Mouse (Mus musculus): ENCODE results near the gene Nacc1.

Gene Nacc1

DNA sequence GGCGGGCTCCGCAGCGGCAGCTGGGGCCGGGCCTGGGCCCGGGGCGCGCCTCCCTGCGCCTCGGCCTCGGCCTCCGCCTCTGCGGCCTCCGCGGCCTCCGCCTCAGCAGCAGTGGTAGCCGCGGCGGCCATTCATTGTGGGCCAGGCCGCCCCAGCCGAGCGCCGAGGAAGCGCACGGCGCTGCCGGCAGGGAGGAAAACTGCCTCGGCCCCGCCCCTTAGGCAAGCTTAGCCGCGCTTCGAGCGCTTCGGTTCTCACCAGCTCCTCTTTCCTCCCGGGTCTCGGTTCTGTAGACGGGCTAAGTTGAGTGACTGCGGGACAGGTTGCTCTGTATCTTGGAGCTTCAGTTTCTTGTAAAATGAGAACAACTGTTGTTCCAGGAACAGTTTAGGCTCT lies at the start of gene Nacc1:
Gene Nacc1 (minus strand): TSS at position 158 of the 396 bp plus-strand sequence.
- in situ Hi-C loops (cut with MboI), result no loop called here

DNA sequence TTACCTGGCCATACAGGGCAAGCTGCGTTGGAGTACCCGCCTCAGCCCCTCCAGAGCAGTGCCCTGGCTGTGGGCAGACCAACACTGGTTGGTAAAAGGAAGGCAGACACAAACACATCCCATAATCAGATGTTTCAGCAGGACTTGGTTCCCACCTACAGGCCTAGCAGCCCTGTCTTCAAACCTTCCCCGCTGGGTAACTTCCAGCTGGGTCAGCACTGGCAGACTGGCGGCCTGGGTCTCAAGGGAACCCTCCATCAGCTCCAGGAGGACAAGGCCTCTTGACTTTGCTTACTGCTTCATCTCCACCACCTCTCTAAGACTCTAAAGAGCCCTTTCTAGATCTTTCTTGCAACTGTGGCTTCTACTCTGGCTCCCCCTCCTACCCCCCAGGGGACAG lies 48.9 kb upstream of the Nacc1 start:
- in situ Hi-C loops (cut with MboI), result no loop called here

DNA sequence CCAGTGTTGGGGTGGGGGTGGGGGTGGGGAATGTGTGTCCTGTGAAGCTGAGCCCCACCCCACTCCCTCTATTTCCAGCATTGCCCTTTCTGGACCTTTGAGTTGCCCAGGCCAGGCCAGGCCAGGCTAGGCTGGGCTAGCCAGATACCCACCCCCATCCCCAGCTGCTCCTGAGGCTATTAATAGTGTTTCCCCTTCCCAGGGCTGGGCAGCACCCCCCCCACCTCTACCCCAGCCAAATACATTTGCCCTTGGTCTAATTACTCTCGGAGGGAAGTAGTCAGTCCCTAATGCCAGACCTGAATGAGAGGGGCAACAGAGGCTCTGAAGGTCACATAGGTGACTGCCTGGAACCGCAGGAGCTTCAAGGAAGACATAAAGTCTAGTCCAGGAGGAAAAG lies 47.9 kb upstream of the Nacc1 start:
- in situ Hi-C loops (cut with MboI), result no loop called here

DNA sequence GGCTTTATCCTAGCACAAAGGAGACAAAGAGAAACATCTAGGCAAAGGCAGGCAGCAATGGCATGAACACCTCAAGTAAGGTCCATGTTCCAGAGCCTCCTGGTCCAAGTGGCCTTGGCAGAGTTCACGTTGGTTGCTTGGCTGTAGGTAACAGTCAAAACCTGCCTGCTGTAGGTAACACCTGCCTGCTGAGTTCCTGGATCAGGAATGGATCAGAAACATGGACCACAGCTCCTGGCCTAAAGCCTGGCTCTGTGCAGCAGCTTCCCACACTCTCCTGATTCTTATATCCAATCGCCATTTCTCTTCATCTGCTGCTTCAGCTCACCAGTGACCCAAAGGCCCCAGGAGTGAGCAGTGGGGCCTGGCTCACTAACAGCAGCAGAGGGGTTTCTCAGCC lies 47.0 kb upstream of the Nacc1 start:
- in situ Hi-C loops (cut with MboI), result no loop called here

DNA sequence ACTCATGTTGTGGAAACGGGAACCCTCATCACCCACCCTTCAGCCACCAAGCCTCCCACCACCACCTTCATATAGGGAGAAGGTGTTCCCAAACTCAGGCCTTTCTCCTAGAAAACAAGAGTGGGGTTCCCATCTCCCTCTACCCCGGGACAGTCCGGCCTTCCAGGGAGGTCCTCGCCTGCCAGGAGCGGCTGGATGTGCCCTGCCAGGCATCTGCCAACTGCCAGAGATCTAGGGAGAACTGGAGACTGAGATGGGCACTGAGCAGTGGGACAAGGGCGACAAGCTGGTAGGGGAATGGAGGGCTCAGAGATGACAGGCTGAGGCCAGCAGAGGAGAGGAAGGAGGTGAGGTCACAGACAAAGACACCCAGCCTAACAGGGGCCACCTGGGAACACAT lies 46.3 kb upstream of the Nacc1 start:
- in situ Hi-C loops (cut with MboI), result no loop called here

DNA sequence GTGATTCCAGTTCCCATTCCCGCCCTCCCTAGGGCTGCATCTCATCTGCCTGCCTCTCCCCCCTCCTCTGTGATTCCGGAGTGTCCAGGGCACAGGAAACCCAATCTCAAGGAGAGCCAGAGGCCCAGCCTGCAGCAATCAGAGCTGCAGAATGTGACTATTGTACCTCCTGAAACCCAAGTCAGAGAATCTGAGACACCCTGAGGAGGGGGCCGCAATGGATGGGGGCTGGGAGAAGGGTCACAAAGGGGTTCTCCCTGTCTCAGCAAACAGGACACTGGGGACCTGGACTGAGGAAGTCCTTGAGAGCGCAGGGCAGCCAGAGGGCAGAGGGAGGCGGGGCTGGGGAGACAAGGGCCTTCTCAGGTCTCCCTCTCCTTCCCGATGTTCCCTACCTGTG lies 45.3 kb upstream of the Nacc1 start:
- in situ Hi-C loops (cut with MboI), result no loop called here

DNA sequence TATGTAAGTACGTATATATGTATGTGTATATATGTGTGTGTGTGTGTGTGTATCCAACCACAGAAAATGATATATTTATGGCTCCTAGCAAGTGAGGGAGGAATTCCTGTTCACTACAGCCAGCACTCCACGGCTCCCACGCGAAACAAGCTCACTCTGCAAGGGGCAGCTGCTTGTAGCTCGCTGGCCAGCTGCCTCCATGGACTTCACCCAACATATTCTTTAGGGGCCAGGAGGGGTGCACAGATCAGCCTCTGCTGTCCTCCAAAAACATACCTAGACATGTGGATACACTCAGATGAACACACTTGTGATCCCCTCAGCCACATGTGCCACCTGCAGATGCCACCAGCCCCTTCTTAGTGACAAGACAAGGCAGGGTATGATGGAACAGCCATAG lies 44.9 kb upstream of the Nacc1 start:
- in situ Hi-C loops (cut with MboI), result no loop called here

DNA sequence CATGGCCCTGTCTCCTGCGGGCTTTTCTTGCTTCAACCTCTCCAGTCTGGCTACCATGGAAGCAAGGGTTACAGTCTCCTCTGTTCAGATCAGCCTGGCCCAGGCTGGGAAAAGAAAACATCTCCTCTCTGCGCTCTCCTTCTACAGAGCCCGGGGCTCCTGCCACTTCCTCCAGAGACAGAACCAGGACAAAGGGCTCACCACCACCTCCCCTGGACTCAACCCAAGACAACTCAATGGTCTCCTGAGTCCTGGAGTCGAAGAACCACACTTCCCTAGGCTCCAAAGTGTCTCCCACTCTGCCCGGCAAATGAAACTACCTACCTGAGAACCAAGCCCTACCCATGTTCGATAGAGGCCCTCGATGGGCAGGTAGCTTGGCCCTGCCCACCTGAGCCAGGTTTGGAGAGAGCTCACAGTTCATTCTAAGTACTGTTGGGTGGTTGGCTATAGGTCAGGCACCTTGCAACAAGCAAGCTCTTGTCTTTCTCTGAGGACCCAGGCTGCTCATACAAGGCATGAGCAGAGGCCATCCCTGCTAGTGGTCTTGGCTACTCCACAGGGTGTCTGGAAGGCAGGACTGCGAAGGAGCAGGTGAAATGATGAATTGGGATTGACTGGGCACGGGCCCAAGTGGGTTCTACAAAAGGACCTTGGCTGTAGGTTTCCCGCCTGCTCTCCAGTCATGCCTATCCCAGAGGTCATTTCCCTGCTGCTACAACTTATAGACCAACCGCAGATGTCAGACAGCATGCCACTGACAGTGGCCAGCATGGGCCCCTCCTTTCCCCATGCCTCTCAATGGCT lies 43.9 kb upstream of the Nacc1 start:
- in situ Hi-C loops (cut with MboI), result no loop called here

DNA sequence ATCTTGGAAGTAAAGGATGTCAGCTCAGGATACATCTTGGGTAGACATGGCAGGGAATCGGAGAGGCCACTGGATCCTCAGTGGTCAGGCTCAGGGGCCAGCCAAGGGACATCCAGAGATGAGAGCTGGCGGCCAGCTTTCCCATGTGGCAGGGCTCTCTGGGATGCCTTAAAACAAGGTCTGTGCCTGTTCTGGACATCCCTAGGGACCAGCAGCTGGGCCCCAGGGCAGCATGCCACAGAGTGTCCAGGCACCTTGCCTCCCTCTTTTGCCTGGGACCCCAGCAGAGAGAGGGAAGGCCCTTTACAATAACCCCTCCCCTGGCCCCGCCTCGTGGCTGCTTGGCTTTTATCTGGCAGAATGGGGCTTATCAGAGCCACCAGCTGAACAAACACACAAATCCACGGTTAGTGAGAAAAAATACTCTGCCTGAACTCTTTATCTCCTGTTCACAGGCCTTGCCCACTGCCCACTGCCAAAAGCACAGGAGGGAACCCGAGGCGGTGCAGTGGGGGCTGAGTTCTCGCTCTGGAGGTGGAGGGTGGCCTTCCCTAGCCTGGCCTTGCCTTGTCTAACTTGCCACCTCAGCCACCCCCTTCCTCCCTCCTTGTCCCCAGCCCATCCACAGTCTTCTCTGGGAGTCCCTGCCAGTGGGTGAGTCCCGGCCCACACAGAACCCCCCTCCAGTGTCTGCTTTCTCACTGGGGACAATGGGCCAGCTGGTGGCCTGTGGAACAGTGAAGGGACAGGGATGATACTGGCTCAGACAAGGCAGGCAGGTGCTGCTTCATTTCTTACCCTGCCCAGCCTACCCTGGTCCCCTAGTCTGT lies 43.1 kb upstream of the Nacc1 start:
- in situ Hi-C loops (cut with MboI), result no loop called here

DNA sequence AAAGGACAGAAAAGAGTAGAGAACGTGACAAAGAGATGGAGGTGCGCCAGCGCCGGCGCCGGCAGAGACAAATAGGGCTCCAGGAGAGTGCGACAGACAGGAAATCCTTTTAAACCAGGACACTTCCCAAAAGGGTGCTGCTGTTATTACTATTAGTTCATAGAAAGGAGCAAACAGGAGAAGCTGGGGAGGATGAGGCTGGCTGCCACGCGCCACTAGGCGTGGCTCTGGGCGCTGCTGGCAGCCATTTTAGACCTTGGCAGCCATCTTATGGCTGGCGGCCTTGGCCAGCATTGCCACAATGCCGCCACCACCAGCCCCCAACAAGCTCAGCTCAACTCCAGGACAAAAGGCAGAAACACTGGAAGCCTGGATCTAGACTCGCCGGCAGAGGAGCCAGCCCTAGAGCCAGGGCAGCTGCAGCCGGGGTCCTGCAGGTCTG lies 42.3 kb upstream of the Nacc1 start:
- in situ Hi-C loops (cut with MboI), result no loop called here

DNA sequence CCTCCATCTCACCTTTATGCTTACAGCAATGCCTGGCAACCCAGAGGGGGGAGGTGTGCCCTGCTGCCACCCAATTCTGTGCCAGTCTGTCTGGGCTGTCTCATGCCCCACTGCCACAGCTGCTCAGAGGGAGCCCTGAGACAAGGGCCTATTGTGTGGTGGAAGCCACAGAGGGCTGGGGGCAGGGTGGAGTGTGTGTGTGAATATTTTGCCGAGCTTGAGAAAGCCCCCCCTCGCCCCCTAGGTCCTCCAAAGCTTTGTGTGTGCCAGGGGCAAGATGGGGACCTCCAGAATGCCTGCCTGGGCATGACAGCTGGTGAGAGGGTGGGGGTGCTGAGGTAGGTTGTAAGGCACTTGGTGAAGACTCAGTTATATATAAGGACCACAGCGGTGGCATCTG lies 40.8 kb upstream of the Nacc1 start:
- in situ Hi-C loops (cut with MboI), result no loop called here

DNA sequence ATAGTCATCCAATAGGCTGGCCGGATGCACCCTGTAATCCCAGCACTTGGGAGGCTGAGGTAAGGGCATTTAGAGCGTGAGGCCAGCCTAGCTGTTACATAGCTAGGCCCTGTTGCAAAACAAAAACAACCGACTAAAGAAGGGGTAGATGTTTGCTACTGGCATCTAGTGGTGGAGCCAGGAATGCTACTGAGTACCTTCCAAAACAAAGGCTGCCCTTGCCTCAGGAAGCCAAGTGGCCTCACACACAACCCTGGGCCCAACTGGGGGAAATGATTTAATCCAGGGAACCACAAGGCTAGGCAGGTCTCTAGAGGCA lies 38.2 kb upstream of the Nacc1 start:
- in situ Hi-C loops (cut with MboI), result no loop called here

DNA sequence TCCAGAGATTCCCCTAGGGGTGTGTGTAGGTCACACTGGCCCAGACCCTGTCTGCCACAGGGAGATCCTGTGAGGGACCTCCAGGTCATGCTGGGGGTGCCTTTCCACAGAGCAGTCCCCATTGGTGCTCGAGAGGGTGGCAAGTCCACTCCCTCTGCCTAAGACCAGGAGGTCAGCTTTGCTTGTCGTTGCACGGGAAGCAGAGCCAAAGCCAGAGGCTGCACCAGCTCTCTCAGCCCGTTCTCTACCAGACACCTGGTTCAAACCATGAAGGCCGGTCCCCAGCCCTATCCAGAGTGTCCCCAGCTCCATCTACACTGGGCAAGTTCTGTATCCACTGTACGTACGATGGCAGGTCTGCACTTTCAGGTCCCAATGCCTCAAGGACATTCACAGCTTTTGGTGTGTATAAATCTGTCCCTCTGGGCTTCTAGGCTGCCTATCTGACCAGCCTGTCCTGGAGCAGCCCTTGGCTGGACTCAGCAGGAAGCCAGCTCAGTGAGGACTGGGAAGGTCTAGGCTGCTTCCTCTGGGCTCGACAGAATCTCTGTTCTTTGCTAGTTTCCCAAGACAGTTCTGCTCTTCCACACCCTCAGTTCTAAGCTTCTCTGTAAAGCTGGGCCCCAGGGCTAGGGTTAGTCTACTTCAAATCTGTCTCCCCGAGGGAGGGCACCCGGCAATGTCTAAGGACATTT lies 37.7 kb upstream of the Nacc1 start:
- in situ Hi-C loops (cut with MboI), result no loop called here

DNA sequence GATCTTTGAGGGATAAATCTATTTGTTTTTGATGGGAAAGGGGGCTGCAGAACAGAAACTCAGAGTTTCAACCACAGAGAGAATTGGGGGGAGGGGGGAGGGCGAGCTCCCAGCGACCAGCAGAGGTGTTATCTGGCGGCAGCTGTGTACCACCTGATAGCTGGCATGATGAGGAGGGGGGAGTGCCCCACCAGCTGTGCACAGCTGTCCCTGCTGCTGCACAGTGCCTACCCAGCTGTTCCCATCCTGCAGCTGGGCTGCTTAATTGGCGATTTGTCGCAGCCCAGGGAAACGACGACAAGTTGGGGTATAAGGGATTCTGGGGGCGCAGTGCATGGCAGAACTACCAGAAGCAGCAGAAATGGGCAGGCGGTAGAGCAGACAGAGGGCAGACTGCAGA lies 37.0 kb upstream of the Nacc1 start:
- in situ Hi-C loops (cut with MboI), result no loop called here

DNA sequence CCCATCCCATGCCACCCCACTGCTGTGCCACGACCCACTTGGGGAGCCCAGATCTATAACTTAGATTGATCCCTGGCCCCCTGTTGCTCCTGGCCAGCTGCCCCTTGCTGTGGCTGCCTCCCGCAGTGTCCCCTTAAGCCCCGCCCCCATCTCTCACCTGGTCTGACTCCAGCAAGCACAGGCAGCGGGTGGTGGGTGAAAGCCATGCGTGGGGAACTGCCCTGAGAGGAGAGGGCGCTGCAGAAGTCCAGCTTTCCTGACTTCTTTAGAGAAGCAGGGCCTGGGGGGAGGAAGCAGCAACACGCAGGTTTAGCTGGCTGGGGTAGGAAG lies 35.9 kb upstream of the Nacc1 start:
- in situ Hi-C loops (cut with MboI), result no loop called here

DNA sequence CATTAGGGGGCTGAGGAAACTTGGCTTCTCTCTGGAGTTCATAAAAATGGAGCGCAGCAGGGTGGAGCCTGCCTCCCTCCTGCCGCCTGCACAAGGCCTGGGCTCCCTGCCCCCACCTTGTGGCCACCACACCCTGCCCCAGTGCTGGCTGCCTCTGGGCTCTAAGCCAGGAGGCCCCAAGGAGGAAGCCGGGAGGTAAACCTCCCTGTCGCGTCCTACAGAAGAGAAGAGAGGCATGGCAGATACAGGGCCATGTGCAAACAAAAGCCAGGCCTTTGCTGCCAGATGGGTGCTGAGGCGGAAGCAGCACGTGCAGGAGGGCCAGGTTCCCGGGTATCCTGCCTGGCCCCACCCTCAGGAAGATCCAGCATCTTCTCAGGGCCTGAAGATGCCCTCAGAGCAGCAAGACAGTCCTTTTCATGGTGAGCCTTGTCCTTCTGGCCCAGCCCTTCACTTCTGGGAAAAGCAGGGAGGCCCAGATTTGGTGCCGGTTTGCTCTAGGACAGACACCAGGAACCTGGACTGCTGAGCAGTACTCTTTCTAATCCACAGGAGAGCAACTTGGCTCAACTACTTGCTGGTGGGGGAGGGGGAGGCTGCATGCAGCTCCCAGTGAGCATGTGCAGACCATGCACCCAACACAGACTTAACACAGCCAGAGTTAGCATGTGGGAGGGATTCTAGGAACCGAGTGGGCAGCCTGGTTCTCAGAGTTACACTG lies 35.3 kb upstream of the Nacc1 start, which contains the start of gene G430095P16Rik:
Gene G430095P16Rik (plus strand): TSS at position 158 of the 721 bp plus-strand sequence.
- in situ Hi-C loops (cut with MboI), result no loop called here

DNA sequence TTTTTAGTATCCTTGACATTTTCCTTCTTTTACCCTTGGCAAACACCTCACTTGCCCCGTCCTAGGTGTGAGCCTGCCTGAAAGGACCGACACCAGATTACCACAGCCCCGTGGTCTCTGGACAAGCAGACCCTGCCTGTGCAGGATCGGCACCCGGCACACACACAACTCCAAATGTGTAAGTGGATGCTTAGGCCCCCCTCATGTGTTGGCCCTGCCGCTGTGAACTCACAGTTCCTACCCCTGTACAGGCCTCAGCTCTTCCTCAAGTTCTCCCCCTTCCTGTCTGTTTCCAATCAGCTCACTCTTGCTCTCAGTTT lies 34.8 kb upstream of the Nacc1 start:
- in situ Hi-C loops (cut with MboI), result no loop called here

DNA sequence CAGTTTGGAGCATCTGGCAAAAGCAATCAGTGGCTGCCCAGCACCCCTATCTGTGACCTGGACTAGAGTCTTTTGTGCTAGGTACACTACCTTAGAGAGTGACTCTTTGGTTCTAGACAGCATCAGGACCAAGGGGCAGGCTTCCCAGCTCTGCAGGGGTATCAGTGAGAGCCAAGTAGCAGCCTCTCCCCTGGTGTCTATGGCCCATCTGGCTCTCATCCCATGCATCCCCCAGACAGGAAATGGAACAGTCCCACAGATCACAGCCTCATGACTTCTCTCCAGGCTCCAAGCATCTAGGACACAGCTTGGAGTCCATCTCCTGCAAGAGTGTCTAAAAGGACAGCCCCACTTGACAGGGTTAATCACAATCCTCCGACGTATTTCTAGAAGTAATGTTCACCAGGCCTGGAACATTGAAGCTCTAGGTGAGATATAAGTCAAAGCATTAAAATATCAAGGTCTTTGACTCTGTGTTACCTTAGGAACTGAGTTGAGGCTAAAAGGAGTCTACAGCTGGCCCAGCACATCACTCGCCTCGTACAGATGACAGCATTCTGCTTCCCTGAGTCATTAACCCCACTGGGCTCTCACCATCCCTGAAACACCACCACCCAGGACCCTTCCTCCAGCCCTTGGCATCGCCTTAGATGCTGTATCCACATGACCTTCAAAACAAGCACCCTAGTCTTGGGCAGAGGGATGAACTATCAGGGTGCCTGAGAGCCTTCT lies 31.5 kb upstream of the Nacc1 start:
- in situ Hi-C loops (cut with MboI), result no loop called here

DNA sequence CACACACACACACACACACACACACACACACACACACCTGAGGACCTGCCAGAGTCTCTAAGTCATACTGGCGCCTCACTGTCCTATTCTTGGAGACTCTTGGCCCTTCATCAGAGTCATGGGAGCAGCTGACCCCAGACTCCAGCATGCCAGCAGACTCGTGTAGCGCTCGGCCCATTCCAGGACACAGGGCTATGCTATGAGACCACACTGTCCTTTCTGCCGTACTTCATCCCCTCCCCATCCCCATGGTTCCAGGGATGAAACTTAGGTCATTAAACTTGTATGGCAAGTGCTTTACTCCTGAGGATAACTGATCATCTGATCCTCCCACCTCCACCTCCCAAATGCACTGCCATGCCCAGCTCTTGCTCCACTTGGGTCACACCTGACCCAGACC lies 30.8 kb upstream of the Nacc1 start:
- in situ Hi-C loops (cut with MboI), result no loop called here

DNA sequence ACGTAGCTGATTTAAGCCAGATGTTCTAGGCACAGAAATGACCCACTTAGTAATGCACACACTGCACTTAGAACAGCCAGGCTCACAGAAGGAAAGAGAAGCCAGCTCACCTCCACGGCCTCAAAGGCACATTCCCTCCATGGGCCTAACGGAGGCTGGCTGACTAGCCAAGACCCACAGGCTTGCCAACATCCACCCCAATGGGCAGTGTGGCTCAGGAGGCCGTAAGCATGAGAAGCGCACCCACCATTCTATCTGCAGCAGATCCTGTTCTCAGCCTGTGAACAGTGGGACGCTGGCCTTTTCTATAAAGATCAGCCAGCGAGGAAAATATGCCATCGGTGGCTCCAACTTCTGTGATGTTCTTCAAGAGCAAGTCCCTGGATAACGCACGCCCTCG lies 29.1 kb upstream of the Nacc1 start:
- in situ Hi-C loops (cut with MboI), result no loop called here

DNA sequence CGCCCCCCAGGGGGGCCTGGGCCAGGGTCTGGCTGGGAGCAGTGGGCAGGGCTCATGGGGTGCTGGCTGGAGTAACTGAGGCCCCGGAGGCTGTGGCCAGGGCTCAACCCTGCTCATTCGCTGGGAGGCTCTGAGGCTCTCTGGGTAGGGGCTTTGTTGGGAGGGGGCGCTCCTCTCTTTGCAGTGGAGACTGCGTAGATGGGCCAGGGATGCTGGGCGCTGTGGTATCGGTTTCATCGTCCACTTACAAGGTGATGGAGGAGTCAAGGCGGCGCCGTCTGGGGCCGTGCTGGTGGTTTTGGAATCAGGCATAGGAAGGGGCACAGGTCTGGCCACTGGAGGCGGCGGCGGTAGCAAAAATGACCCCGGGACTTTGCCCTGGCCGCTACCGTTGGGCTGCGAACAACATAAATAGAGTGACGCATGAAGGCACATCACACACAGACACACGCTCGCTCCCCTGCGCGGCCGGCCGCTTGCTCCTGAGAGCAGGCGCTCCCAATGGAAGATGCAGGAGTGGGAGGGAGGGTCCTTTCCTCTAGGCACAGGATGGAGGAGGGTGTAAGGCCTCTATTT lies 28.3 kb upstream of the Nacc1 start:
- in situ Hi-C loops (cut with MboI), result no loop called here

Measured in mature B cell (primary cell).